Mouse (Mus musculus): ENCODE measurements around the gene Rnf115. TPM values are rescaled to one million over a fixed set of nuclear protein-coding genes. Genes with fewer than 3 reads are reported as not detected.
"Not testable (repeated sequence)": the region's sequence is repeated elsewhere in the genome, so short reads cannot be mapped to it uniquely, and the experiment has no call there.

Gene Rnf115
- total and polyA plus RNA-seq, 2 experiments from 2014 or later, result 30.0 to 35.6 TPM

DNA sequence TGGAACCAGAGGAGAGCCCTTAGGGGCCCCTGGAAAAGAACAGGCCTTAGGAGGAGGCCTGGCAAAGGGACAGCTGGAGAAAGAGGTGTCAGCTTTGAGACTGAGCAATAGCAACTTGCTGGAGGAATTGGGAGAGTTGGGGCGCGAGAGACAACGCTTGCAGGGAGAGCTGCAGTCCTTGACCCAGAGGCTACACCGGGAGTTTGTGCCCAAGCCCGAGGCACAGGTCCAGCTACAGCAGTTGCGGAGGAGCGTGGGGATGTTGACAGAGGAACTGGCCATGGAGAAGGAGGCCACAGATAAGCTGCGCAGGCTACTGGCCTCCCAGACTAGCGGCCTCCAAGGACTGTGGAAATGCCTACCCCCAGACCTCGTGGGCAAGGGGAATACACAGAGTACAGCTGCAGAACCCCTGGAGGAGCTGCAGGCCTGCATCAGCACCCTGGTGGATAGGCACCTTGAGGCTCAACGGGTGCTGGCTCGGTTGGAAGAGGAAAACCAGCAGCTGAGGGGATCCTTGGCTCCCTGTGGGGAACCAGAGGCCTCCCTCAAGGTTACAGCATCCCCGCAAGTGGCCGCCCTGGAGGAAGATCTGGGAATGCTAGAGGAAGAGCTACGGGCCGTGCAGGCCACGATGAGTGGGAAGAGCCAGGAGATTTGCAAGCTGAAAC is 43.2 kb upstream of the Rnf115 start:
- Histone ChIP-seq H3K4me1 (ENCODE audit: control insufficient read depth, insufficient read depth) (no peaks in the 10 kb centered on the region), H3K27ac (ENCODE audit: low read depth) (no peak overlapping the region), H3K4me3 (ENCODE audit: low read depth, low read length) (peak overlapping the region; percentile 21), H3K9ac (replicated peaks; ENCODE audit: low read depth, low read length) (no peak overlapping the region), H3K4me2 (ENCODE audit: low read depth, low read length) (peak overlapping the region; percentile 48), H3K9me3 (replicated peaks; ENCODE audit: control insufficient read depth, low read length) (no peaks in the 10 kb centered on the region), H3K27me3 (ENCODE audit: control insufficient read depth, insufficient read depth, low read length) (peaks cover 35% of the 10 kb centered on the region), H3K36me3 (replicated peaks; ENCODE audit: control insufficient read depth, insufficient read depth, low read length) (no peaks in the 10 kb centered on the region)
- 40% methylated on average over 17 of the region's 17 CpGs for WGBS
- ATAC-seq (ENCODE audit: insufficient read depth, low read depth) (no peak), DNase-seq (ENCODE audit: low spot score) (no peak)
- no peak for TF ChIP-seq EP300 (IDR thresholded peaks at IDR 0.05; ENCODE audit: low read depth)
- no peak for TF ChIP-seq CTCF (IDR thresholded peaks at IDR 0.05; ENCODE audit: low read depth)

DNA sequence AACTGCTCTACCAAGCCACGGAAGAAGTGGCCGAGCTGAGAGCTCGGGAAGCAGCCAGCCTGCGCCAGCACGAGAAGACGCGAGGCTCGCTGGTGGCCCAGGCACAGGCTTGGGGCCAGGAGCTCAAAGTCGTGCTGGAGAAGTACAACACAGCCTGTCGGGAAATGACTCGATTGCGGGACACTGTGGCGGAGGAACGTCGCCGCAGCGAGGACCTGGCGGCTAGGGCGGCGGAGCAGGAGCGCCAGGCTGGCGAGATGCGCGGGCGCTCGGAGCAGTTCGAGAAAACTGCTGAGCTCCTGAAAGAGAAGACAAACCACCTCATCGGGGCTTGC is 42.7 kb upstream of the Rnf115 start:
- TF ChIP-seq CTCF (IDR thresholded peaks at IDR 0.05; ENCODE audit: low read depth), result no peak
- no peak for TF ChIP-seq EP300 (IDR thresholded peaks at IDR 0.05; ENCODE audit: low read depth)

GRCm38 (mm10) chr3:96686057-96686456 is 41.4 kb upstream of the Rnf115 start:
- H3K36me3 ChIP-seq (replicated peaks; ENCODE audit: control insufficient read depth, insufficient read depth, low read length); H3K27ac ChIP-seq (ENCODE audit: low read depth); ATAC-seq (ENCODE audit: insufficient read depth, low read depth); H3K4me3 ChIP-seq (ENCODE audit: low read depth, low read length); H3K9ac ChIP-seq (replicated peaks; ENCODE audit: low read depth, low read length); H3K4me2 ChIP-seq (ENCODE audit: low read depth, low read length); H3K4me1 ChIP-seq (ENCODE audit: control insufficient read depth, insufficient read depth); H3K9me3 ChIP-seq (replicated peaks; ENCODE audit: control insufficient read depth, low read length); DNase-seq (ENCODE audit: low spot score): not testable (repeated sequence)
- 87% methylated on average over 5 of the region's 5 CpGs for WGBS
- H3K27me3 ChIP-seq (ENCODE audit: control insufficient read depth, insufficient read depth, low read length), result peaks cover 27% of the 10 kb centered on the region; the same call in 1 of the 2 replicates

More for the DNA sequence above, 42.7 kb upstream of the Rnf115 start:
- 0 out of 2 replicates have a peak overlapping the region, but pooled peaks have one; percentile 6 for H3K9ac ChIP-seq (replicated peaks; ENCODE audit: low read depth, low read length)
- H3K27me3 ChIP-seq (ENCODE audit: control insufficient read depth, insufficient read depth, low read length), result peaks cover 31% of the 10 kb centered on the region
- H3K9me3 ChIP-seq (replicated peaks; ENCODE audit: control insufficient read depth, low read length), result no peaks in the 10 kb centered on the region
- H3K4me2 ChIP-seq (ENCODE audit: low read depth, low read length), result peak overlapping the region; percentile 48
- 13% methylated on average over 28 of the region's 28 CpGs for WGBS
- H3K27ac ChIP-seq (ENCODE audit: low read depth), result no peak overlapping the region
- H3K4me1 ChIP-seq (ENCODE audit: control insufficient read depth, insufficient read depth), result no peaks in the 10 kb centered on the region
- ATAC-seq (ENCODE audit: insufficient read depth, low read depth) (no peak), DNase-seq (ENCODE audit: low spot score) (no peak)
- no peaks in the 10 kb centered on the region for H3K36me3 ChIP-seq (replicated peaks; ENCODE audit: control insufficient read depth, insufficient read depth, low read length)
- H3K4me3 ChIP-seq (ENCODE audit: low read depth, low read length), result peak overlapping the region; percentile 21

DNA sequence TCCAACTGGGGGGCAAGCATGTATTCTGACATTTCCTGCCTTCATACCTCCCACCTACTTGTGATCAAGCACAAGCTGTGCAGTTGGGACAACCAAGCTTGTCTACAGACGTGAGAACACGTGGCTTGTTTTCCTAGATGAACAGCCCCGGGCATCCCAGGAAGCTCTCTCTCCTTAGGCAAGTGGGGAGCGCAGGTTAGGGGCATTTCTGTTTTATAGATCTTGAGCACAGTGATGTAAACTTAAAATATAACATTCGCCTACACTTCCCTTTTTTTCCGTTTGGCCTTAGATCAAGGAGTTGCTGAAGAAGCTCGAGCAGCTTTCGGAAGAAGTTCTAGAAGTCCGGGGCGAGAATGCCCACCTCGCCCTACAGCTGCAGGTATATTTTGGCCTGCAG is 38.6 kb upstream of the Rnf115 start:
- H3K36me3 ChIP-seq (replicated peaks; ENCODE audit: control insufficient read depth, insufficient read depth, low read length), result no peaks in the 10 kb centered on the region
- no peak overlapping the region for H3K27ac ChIP-seq (ENCODE audit: low read depth)
- no peak overlapping the region for H3K4me2 ChIP-seq (ENCODE audit: low read depth, low read length)
- no peaks in the 10 kb centered on the region for H3K9me3 ChIP-seq (replicated peaks; ENCODE audit: control insufficient read depth, low read length)
- H3K27me3 ChIP-seq (ENCODE audit: control insufficient read depth, insufficient read depth, low read length), result peaks cover 19% of the 10 kb centered on the region; the same call in 1 of the 2 replicates
- WGBS, result 70% methylated on average over 11 of the region's 11 CpGs
- ATAC-seq (ENCODE audit: insufficient read depth, low read depth) (no peak), DNase-seq (ENCODE audit: low spot score) (no peak)
- TF ChIP-seq CTCF (IDR thresholded peaks at IDR 0.05; ENCODE audit: low read depth), result no peak
- H3K9ac ChIP-seq (replicated peaks; ENCODE audit: low read depth, low read length), result no peak overlapping the region
- H3K4me3 ChIP-seq (ENCODE audit: low read depth, low read length), result no peak overlapping the region
- no peaks in the 10 kb centered on the region for H3K4me1 ChIP-seq (ENCODE audit: control insufficient read depth, insufficient read depth)

GRCm38 (mm10) chr3:96690298-96690697 is 37.2 kb upstream of the Rnf115 start:
- no peak overlapping the region for H3K27ac ChIP-seq (ENCODE audit: low read depth)
- WGBS, result 57% methylated on average over 3 of the region's 3 CpGs
- no peak for DNase-seq (ENCODE audit: low spot score)
- ATAC-seq (ENCODE audit: insufficient read depth, low read depth), result no peak
- H3K9ac ChIP-seq (replicated peaks; ENCODE audit: low read depth, low read length), result no peak overlapping the region
- no peaks in the 10 kb centered on the region for H3K4me1 ChIP-seq (ENCODE audit: control insufficient read depth, insufficient read depth)
- H3K4me2 ChIP-seq (ENCODE audit: low read depth, low read length), result no peak overlapping the region
- peaks cover 7% of the 10 kb centered on the region; the same call in 1 of the 2 replicates for H3K27me3 ChIP-seq (ENCODE audit: control insufficient read depth, insufficient read depth, low read length)
- H3K36me3 ChIP-seq (replicated peaks; ENCODE audit: control insufficient read depth, insufficient read depth, low read length), result no peaks in the 10 kb centered on the region
- TF ChIP-seq EP300 (IDR thresholded peaks at IDR 0.05; ENCODE audit: low read depth) (no peak), CTCF (IDR thresholded peaks at IDR 0.05; ENCODE audit: low read depth) (peak; percentile 41)
- no peaks in the 10 kb centered on the region for H3K9me3 ChIP-seq (replicated peaks; ENCODE audit: control insufficient read depth, low read length)
- no peak overlapping the region for H3K4me3 ChIP-seq (ENCODE audit: low read depth, low read length)

DNA sequence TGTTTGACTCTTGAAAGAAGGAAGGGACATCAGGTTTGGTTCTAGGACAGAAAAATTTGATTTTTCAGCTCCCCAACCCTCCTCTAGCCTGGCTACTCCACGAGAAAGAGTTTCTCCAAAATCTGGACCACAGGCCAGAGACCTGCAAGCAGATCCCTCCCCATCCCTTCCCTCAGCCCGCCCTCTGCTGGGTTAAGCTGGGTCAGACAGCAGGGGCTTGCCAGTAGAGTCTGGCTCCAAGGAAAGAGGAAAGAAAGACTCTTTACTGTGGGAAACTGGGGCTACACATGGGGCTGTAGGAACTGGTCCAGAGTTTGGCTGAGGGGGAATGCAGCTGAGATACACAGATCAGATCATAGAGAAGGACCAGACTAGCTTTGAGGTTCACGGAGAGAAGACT is 35.0 kb upstream of the Rnf115 start:
- 22% methylated on average over 3 of the region's 3 CpGs for WGBS
- peak; percentile 38 for DNase-seq (ENCODE audit: low spot score)
- Histone ChIP-seq H3K27ac (ENCODE audit: low read depth) (no peak overlapping the region), H3K36me3 (replicated peaks; ENCODE audit: control insufficient read depth, insufficient read depth, low read length) (no peaks in the 10 kb centered on the region), H3K4me2 (ENCODE audit: low read depth, low read length) (no peak overlapping the region), H3K4me1 (ENCODE audit: control insufficient read depth, insufficient read depth) (no peaks in the 10 kb centered on the region; the same call in 1 of the 2 replicates), H3K27me3 (ENCODE audit: control insufficient read depth, insufficient read depth, low read length) (no peaks in the 10 kb centered on the region), H3K4me3 (ENCODE audit: low read depth, low read length) (no peak overlapping the region), H3K9ac (replicated peaks; ENCODE audit: low read depth, low read length) (no peak overlapping the region), H3K9me3 (replicated peaks; ENCODE audit: control insufficient read depth, low read length) (no peaks in the 10 kb centered on the region)
- ATAC-seq (ENCODE audit: insufficient read depth, low read depth), result no peak
- TF ChIP-seq CTCF (IDR thresholded peaks at IDR 0.05; ENCODE audit: low read depth) (peak; percentile 48), EP300 (IDR thresholded peaks at IDR 0.05; ENCODE audit: low read depth) (no peak)
